Mouse (Mus musculus) lung, postnatal 36 days (tissue): ENCODE data around the gene Gpc3.
"Not testable (repeated sequence)": the region's sequence is repeated elsewhere in the genome, so short reads cannot be mapped to it uniquely, and the experiment has no call there.

ENCODE experiments used
- DNase-seq: peaks from one replicate; pipeline ENCODE4 v3.0.0; 2022; ENCODE audit warnings: mixed read lengths

The Gpc3 gene

GRCm38 (mm10) chrX:52375129-52375528 is 238.6 kb downstream of the Gpc3 start:
- DNase-seq = peak; percentile 16

GRCm38 (mm10) chrX:52374209-52374608 is 239.5 kb downstream of the Gpc3 start:
- DNase-seq = peak; percentile 16

GRCm38 (mm10) chrX:52372436-52372835 is 241.3 kb downstream of the Gpc3 start:
- peak; percentile 56 for DNase-seq

DNA sequence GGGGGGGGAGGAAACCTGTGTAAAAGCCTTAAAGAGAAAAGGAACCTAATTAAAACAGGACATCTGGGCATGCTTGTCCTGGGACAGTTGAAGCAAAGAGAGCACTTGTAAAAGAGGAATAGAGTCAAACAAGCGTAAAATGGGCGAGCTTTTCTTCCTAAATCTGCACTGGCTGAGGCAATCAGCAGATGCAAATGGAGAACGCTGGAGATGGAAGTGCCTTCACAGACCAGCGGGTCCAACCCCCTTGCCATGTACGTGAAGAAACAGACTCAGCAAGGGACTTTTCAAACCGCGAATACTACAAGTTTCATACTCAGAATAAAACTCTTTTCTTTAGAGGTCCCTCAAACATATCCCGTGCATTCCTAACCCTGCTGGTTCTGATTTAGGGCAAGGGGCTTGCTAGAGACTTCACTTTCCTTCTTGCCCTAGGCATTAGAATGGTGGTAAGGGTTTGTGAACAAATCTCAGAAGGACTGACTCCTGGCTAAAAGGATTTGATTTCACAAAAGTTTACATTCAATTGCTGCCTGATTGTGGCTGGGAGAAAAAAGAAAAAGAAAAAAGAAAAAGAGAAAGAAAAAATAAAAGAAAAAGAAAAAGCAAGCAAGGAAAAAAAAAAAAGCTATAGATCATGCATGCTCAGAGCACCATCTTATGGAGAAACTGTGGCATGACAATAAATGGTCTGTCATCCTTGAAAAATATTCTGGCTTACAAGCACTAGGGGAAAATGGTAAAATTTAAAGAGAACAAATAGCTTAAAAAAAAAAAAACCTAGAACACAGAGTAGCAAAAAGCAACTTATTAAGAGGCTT is 243.6 kb downstream of the Gpc3 start:
- DNase-seq = peak; percentile 7

DNA sequence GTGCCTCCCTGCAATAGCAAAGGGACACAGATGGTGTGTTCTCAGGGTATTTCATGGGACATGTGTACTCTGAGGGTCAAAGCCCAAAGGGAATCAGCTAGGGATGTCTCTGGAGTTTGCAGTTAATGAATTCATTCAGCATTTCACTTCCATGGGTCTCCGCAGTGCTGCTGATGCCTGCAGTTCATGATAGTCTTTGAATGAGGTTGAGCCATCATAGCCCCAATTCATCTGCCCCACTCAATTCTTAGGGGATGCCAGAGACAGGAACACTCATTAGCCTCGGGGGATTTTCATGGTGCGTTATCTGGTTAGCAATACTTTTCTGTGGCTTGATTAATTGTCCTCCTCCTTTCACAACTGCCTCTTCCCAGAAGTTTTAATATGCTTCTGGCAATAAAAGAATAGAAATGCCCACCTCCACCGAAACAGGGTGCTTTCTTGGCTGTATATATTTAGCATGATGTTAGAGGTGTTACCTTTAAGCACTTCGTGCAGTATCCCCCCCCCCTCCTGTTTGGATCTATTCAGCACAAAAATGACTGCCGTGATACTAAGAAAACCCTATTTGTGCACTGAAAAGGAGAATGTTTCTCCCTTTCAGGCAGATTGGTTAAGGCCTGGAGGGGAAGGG is 244.3 kb downstream of the Gpc3 start:
- no peak for DNase-seq

DNA sequence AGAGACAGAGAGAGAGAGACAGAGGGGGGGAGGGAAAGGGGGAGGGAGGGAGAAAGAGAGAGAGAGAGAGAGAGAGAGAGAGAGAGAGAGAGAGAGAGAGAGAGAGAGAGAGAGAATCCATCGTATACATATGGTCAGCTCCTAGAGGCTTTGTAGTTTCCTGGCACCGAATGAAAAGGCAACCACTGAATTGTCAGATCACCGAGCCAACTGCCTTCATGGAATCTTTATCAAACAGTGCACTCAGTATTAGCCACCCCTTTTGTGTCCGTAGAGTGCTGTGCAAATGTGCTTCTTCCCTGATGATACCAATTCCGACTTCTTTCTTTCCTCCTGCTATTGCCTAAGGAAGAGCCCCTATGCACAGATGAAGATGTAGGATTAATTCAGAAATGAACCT is 246.9 kb downstream of the Gpc3 start:
- no peak for DNase-seq

- DNase-seq = no peak
Observed at GRCm38 (mm10) chrX:52365790-52366189, 248.0 kb downstream of the Gpc3 start.

DNA sequence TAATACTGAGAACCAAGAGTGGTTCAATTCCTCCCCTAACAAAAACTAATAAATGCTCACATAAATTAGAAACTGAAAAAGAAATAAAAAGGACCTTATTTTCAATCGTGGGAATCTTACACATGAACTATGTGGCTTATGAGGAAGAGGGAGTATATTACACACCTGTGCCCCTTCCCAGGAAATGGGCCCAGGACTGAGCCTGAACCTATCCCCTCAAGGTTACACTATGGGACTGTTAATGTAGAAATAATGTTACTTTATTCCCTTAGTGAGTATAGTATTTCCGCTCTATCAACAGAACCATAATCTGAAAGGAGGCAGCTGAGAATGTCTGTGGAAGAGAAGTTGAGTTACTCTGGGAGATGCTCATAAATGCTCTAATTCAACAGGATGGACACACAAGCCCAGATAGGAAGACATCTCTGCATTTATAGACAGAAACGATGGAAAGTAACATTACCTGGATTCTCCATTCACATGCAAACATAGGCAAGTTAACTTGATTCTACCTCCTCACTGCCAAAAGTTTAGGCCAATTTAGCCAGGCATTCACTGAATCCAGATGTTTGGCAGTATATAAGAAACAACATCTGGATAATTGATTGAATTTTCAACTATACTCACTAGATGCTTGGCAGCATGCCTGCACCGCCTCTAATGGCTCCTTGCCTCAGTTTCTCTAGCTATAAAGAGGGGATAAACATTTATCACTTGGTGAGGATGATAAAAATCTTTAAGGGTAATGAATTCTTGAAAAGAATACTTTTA is 251.3 kb downstream of the Gpc3 start:
- DNase-seq = no peak

GRCm38 (mm10) chrX:52352981-52353380 is 260.8 kb downstream of the Gpc3 start:
- no peak for DNase-seq

DNA sequence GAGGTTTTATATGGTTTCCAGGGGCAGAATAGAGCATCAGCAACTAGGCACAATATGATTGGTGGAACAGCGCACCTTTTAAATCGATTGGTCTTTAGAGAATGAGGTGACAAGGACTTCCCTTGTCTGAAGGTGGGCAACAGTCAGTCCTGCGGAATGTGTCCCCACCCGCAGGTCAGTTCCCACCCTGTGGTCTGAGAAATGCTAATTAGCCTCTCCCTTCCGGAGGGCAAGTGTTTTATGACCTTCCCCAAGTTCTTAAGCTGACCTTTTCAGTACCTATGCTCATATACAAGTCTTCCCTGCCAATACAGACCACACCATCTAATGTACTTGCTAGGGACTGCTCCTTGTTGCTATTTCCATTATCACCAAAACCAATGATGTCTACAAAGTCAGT is 263.1 kb downstream of the Gpc3 start:
- DNase-seq = not testable (repeated sequence)

- DNase-seq = no peak
Observed at GRCm38 (mm10) chrX:52348773-52349172, 265.0 kb downstream of the Gpc3 start.

- DNase-seq = no peak
Observed at GRCm38 (mm10) chrX:52344018-52344417, 269.7 kb downstream of the Gpc3 start.

- DNase-seq = no peak
Observed at GRCm38 (mm10) chrX:52340251-52340650, 273.5 kb downstream of the Gpc3 start.

DNA sequence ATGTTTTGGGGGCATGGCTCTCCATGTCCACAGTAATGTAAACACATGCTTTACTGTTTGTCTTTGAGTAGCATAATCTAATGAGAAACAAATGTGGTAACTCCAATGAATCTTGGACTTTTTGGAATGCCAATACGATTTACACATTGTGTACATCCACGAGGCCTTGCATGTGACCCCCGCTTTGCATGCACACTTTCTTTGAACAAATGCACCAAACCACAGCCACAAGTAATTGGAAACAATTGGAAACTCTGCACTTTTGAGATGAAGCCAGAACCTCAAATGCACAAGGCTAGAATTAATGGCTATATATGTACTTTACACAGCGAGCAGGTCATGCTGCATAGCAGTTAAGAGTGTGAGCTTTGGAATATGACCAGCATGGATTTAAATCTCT is 292.0 kb downstream of the Gpc3 start:
- no peak for DNase-seq

DNA sequence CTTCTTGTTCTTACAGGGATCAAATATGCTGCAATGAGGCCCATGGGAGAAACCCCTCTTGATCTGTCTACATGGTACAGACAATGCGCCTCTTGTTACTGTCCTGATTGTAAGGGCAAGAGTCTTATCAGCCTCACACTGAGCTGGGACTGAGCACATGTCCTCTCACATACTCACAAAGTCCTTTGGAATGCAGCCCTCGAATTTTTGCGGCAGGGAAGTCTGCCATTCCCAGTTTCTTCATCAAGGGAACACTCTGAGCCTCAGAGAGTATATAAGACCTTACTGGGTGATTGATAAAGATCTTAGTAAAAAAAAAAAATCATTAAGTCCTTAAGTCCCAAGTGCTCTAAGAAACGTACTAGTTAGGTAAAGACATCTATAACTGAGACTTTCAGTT is 293.1 kb downstream of the Gpc3 start:
- DNase-seq = peak; percentile 3

DNA sequence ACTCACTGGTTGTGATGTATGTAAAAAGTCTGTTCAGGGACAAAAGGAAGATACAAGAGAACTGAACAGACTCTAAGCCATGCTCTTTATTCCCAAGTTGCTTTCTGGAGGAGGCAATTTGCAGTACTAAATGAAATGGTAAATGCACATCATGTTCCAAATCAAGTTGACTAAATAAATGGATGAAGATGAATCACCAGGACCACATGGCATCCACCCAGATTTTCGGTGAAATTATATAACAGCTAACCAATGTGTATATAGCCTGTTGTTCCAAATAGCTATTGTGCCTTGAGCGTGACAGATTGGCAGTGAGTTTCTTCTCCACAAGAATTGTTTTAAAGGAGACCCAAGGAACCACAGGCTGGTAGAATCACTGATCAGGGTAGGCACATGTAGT is 302.8 kb downstream of the Gpc3 start:
- no peak for DNase-seq

- DNase-seq = no peak
Observed at GRCm38 (mm10) chrX:52305226-52305625, 308.5 kb downstream of the Gpc3 start.

DNA sequence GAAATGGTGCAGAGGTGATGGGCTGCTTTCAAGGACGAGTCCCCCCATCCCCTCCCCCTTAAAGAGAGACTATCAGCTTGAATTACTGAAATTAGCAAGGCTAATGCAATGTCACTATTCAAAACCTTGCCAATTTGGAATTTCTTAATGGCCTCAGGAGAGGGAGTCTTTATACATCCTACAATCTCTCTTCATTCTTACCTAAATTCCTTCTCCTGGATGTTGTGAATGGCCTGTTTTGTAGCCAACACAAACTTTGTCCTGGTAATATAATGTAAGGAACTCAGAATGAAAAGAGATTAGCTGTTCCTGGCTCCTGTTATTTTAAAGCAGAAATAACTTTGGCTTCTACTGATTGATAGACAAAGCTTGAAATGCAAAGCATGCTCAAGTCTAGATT is 325.0 kb downstream of the Gpc3 start:
- no peak for DNase-seq

GRCm38 (mm10) chrX:52287944-52288343 is 325.8 kb downstream of the Gpc3 start:
- DNase-seq = no peak

- no peak for DNase-seq
Observed at GRCm38 (mm10) chrX:52282070-52282469, 331.7 kb downstream of the Gpc3 start.

DNA sequence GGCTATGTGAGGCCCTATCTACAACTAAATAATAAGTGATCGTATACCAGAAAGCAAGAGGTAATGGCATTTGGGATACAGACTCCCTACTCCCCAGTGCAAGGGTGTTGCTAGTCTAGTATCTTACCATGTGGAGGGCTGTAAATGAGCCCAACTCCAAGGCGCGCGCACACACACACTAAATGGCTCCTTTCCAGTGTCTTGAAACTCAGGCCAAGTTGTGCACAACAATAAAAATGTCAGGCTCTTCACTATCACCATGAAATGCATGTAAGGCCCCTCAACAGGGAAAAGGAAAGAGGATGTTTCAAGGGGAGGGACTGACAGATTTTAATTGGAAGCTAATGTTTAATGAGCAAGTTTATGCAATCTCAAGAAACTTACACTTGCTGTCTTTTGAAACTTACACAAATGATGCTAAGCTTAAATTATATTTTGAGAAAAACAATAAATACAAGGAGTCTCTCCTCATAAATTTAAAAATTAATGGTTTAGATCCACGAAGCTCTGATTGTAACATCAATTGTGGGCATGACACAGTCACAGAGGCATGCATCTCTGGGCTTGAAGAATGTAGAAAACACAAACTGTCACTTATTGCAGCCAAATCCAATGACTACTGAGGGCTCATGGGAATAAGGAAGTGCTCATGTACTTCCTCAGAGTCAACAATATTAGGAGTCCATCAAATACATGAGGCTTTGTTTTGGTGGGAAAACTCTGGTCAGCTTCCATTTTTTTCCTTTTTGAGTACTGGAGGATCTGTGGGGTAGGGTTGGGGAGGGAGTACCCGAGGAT is 332.4 kb downstream of the Gpc3 start:
- DNase-seq = no peak

DNA sequence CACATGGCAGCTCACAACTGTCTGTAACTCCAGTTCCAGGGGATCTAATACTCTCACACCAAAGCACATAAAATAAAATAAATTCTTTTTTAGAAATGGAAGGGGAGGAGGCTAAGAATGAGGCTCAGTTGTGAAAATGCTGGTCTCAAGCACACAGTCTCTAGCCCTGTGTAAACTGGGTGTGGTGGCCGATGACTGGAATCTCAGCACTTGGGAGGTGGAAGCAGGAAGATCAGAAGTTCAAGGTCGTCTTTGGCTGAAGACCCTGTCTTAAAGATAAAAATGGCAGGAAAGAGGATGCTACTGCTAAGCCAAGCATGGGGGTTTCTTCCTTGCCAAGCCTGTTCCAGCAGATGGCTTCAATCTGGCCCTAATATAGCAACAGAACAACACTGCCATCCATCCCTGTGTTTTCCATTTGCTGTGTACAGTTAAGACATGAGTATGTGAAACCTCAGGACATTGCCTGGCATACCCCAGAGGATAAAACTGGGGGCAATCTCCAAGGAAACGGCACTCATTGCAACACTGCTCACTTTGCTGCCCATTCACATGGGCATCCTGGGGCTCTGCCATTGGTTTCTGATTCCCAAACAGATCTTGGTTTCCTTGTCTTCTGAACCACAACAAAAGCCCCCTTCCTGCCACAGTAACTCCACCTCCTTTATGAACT is 334.9 kb downstream of the Gpc3 start:
- DNase-seq = no peak
